Mouse (Mus musculus): ENCODE data around the gene 2410002F23Rik. TPM values are rescaled to one million over a fixed set of nuclear protein-coding genes. Genes with fewer than 3 reads are reported as not detected.
"Not testable (repeated sequence)": the region's sequence is repeated elsewhere in the genome, so short reads cannot be mapped to it uniquely, and the experiment has no call there.

The 2410002F23Rik gene
- 270 and 344 TPM in 2 replicates for polyA plus RNA-seq (2012; rRNA removed)

DNA sequence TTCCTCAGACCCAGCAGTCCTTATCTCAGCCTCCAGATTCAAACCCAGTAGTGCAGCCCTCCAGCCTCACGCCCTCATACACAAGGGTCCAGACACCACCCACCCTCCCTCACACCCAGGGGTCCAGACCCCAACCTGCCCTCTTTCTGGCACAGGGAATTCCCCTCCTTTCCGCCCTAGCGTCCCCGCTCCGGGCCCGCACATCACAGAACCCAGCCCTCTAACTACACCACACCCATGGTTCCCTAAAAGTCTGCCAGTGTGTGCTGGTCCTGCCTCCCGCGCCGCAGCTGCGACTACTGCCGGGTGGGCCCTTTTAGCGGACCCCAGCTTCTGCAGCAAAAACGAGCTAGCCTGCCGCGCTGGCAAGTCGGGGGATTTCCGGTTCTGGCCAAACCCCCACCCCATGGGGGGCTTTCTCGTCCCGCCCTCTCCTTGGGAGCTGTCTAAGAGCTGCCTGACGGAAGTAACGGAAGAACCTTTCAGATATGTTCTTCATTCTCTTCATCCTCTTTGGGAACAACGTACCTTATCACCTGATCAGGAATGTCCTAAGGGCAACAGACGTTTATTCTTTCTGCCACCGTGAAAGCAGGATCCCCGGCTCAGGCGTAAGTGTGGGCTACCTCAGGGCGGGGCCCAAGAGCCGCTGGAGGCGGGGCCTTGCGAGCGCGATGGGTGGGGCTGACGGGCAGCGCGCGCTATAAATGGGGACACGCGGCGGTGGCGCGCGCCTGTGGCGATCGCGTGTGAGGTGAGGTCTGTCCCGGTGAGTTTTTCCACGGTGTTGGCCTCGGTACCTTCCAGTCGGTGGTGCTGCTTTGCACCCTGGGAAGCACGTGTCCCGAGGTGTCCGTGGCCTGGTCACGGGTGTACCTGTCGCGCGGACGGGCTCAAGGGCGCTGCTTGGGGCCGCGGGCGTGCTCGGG lies at the start of gene 2410002F23Rik, which contains the start of gene 1700028J19Rik:
Gene 2410002F23Rik (plus strand): TSS at position 668 of the 929 bp plus-strand sequence.
Gene 1700028J19Rik (minus strand): TSS at position 641 of the 929 bp plus-strand sequence.
- DNase-seq (ENCODE audit: low read depth): peak; percentile 97
- TF ChIP-seq POLR2A (IDR thresholded peaks at IDR 0.05; ENCODE audit: borderline replicate concordance, extremely low read depth, insufficient read depth, insufficient read length, poor library complexity, severe bottlenecking): peak; percentile 99
- no peak for TF ChIP-seq CTCF (IDR thresholded peaks at IDR 0.05; ENCODE audit: borderline replicate concordance, extremely low read depth, insufficient read depth, insufficient read length)

DNA sequence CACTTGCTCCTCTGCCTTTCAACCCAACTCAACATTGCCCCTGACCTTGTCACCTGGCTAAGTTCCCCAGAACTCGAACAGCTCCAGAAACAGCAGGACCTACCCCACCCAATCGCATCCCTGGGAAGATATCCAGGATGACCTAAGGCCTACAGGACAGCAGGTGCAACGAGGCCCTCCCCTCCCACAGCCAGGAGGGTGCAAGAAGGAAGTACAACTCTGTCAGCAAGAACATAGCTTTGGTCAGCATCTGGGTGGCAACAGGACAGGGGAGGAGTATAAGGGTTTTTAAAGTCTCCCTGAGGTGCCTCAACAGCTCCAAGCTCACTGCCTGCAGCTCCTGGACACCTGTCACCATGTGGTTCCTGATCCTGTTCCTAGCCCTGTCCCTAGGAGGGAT lies 48.6 kb upstream of the 2410002F23Rik start, which contains the start of gene Klk1b3:
Gene Klk1b3 (plus strand): TSS at position 301 of the 400 bp plus-strand sequence.
- DNase-seq (ENCODE audit: low read depth): no peak
- TF ChIP-seq CTCF (IDR thresholded peaks at IDR 0.05; ENCODE audit: borderline replicate concordance, extremely low read depth, insufficient read depth, insufficient read length) (no peak), POLR2A (IDR thresholded peaks at IDR 0.05; ENCODE audit: borderline replicate concordance, extremely low read depth, insufficient read depth, insufficient read length, poor library complexity, severe bottlenecking) (no peak)

DNA sequence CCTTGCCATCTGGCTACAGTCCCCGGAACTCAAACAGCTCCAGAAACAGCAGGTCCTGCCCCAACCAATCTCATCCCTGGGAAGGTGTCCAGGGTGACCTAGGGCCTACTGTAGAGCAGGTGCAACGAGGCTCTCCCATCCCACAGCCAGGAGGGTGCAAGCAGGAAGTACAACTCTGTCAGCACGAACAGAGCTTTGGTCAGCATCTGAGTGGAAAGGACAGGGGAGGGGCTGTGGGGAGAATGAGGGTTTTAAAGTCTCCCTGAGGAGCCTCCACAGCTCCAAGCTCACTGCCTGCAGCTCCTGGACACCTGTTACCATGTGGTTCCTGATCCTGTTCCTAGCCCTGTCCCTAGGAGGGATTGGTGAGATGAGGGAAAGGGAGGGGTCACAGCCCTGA lies 39.4 kb upstream of the 2410002F23Rik start, which contains the start of gene Klk1b4:
Gene Klk1b4 (plus strand): TSS at position 301 of the 400 bp plus-strand sequence.
- not testable (repeated sequence) for DNase-seq (ENCODE audit: low read depth)

DNA sequence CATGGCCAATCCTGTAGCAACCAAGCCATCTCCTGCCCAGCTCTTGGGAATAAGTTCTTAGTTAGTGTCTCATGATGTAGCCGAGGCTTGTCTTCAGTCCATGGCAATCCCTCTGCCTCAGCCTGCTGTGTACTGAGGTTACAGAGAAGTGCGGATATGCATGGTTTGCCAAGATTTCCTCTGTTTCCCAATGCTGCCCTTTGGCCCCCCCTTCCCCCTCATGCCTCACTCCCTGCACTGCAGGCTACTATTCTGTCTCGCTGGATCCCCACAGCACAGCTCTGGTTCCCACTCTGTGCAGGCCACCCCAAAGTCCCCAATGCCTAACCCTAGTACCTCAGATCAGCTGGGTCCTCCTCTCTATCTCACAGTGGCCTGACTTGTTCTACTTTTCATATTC lies 38.2 kb upstream of the 2410002F23Rik start:
- DNase-seq (ENCODE audit: low read depth): no peak
- TF ChIP-seq CTCF (IDR thresholded peaks at IDR 0.05; ENCODE audit: borderline replicate concordance, extremely low read depth, insufficient read depth, insufficient read length) (no peak), POLR2A (IDR thresholded peaks at IDR 0.05; ENCODE audit: borderline replicate concordance, extremely low read depth, insufficient read depth, insufficient read length, poor library complexity, severe bottlenecking) (no peak)

DNA sequence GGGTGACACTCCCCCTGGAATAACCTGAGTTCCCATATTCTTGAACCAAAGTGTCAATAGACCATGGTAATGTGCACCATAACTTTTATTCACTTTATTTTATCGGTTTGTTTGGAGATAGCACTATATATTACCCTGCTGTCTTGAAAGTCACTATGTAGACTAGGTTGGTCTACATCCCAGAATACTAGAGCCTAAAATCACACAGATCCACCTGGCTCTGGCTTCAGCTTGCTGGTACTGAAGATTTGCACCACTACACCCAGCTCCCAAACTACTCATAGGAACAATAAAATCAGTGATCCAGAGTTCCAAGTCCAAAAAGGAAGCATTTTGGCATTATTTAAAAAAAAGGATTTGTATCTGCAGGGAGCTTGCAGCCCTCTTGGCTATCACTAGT lies 30.9 kb upstream of the 2410002F23Rik start, which contains the start of gene Klk1b5:
Gene Klk1b5 (plus strand): TSS at position 301 of the 400 bp plus-strand sequence.
- DNase-seq (ENCODE audit: low read depth): no peak
- TF ChIP-seq CTCF (IDR thresholded peaks at IDR 0.05; ENCODE audit: borderline replicate concordance, extremely low read depth, insufficient read depth, insufficient read length) (no peak), POLR2A (IDR thresholded peaks at IDR 0.05; ENCODE audit: borderline replicate concordance, extremely low read depth, insufficient read depth, insufficient read length, poor library complexity, severe bottlenecking) (no peak)

DNA sequence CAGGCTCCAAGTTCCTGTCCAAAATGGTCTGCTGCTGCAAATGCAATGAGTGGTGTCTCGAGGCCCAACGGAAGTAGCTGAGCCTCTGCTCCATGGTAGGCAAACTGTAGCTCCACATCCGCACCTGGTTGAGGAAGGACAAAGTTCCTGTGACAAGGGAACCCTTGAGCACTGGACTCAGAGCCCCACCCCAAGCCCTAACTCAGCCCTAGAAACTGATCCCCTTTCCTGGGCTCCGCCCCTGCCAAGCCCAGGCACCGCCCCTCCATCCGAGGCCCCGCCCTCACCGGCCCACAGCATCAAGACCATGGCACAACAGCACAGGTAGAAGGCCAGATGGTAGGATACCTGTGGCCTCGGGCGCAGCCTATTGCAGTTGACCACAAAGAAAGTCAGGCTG lies 24.9 kb upstream of the 2410002F23Rik start:
- DNase-seq (ENCODE audit: low read depth): not testable (repeated sequence)

DNA sequence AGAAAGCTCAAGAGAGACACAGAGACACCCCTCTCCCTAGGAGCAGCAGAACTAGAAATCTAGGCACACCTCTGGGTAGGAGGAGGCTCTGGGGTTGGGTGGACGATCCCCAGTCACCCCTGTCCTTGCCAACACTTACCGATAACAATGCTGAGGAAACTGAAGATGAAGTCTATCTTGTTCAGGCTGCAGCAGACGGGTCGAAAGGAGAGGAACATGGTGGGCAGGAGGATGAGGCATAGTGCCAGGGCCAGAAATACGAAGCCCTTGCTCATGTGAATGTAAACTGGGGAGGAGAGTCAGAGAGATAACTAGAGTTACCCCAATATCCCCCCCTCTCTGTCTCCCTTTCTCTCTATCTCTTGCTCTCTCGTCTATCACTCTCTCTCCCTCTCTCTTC lies 24.2 kb upstream of the 2410002F23Rik start:
- not testable (repeated sequence) for DNase-seq (ENCODE audit: low read depth)

DNA sequence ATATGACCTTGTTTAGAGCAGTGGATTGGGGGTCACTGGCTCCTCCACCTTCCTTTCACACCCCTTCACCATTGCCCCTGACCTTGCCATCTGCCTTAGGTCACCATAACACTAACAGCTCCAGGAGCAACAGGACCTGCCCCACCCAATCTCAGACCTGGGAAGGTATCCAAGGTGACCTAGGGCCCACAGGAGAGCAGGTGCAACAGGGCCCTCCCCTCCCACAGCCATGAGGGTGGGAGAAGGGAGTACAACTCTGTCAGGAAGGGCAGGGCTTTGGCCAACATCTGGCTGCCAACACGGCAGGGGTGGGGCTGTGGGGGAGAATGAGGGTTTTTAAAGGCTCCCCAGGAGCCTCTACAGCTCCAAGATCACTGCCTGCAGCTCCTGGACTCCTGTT lies 21.4 kb upstream of the 2410002F23Rik start, which contains the start of gene Klk1:
Gene Klk1 (plus strand): TSS at position 285 of the 400 bp plus-strand sequence.
- DNase-seq (ENCODE audit: low read depth): no peak
- TF ChIP-seq POLR2A (IDR thresholded peaks at IDR 0.05; ENCODE audit: borderline replicate concordance, extremely low read depth, insufficient read depth, insufficient read length, poor library complexity, severe bottlenecking) (no peak), CTCF (IDR thresholded peaks at IDR 0.05; ENCODE audit: borderline replicate concordance, extremely low read depth, insufficient read depth, insufficient read length) (no peak)

DNA sequence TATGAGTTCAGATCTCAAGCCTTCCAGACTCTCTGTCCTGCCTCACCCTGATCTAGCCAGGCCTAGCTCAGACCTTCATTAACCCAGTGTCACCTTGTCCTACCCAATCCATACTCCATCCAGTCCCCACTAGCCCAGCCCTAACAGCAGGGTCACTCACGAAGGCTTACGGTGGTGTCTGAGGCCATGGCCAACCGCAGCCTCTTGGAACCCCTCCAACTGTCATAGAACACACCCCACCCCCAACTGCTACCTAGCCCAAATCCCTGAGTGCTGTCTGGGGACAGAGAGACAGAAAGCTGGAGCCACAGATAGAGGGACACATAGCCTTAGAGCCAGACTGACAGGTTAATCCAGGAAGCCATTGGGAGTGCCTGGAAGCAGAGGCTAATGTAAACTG lies 10.6 kb upstream of the 2410002F23Rik start, which contains the start of gene Gm36864:
Gene Gm36864 (plus strand): TSS at position 269 of the 400 bp plus-strand sequence.
- DNase-seq (ENCODE audit: low read depth): no peak
- TF ChIP-seq POLR2A (IDR thresholded peaks at IDR 0.05; ENCODE audit: borderline replicate concordance, extremely low read depth, insufficient read depth, insufficient read length, poor library complexity, severe bottlenecking) (no peak), CTCF (IDR thresholded peaks at IDR 0.05; ENCODE audit: borderline replicate concordance, extremely low read depth, insufficient read depth, insufficient read length) (no peak)

DNA sequence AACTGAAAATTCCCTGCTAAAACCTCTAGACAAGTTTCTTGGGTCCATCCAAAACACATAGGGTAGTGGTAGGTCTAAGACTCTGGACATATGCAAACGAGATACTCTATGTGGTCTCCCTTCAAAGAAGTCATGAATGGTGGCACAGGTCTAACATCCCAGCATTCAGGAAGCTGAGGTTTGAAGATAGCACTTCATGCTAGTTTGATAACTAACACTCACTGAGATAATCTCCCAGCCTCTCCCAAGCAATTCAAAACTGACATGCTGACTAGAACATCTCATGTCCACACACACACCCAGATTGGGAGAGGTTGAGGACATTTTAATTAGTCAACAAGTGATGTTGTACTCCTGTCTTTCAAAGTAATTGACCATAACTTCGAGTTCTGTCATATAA lies 6.6 kb upstream of the 2410002F23Rik start:
- no peak for TF ChIP-seq CTCF (IDR thresholded peaks at IDR 0.05; ENCODE audit: borderline replicate concordance, extremely low read depth, insufficient read depth, insufficient read length)
- no peak for TF ChIP-seq POLR2A (IDR thresholded peaks at IDR 0.05; ENCODE audit: borderline replicate concordance, extremely low read depth, insufficient read depth, insufficient read length, poor library complexity, severe bottlenecking)
- no peak for DNase-seq (ENCODE audit: low read depth)

DNA sequence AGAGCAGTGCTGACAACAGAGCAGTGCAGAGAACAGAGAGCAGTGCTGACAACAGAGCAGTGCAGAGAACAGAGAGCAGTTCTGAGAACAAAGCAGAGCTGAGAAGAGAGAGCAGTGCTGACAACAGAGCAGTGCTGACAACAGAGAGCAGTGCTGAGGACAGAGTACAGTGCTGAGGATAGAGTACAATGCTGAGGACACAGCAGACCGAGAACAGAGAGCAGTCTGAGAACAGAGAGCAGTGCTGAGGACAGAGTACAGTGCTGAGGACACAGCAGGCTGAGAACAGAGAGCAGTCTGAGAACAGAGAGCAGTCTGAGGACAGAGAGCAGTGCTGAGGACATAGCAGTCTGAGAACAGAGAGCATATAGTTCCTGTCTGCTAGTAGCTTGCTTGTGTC lies 5.8 kb upstream of the 2410002F23Rik start:
- no peak for TF ChIP-seq CTCF (IDR thresholded peaks at IDR 0.05; ENCODE audit: borderline replicate concordance, extremely low read depth, insufficient read depth, insufficient read length)
- no peak for TF ChIP-seq POLR2A (IDR thresholded peaks at IDR 0.05; ENCODE audit: borderline replicate concordance, extremely low read depth, insufficient read depth, insufficient read length, poor library complexity, severe bottlenecking)
- no peak for DNase-seq (ENCODE audit: low read depth)

DNA sequence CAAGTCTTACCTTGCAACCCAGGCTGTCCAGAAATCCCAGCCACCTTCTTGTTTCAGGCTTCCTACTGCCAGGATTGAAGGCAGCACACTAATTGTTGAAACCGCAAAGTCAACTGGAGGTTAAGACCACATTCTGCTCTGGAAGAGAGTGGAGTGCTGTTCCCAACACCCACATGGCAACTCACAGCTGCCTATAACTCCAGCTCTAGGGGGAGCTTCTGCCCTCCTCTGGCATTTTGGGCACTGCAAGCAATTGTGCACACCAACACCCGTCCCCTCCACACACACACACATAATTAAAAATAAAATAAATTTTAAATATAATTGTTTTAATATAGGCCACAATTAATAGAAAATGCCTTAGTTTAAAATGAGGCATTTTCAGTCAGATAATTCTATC lies 5.4 kb upstream of the 2410002F23Rik start:
- no peak for DNase-seq (ENCODE audit: low read depth)
- no peak for TF ChIP-seq CTCF (IDR thresholded peaks at IDR 0.05; ENCODE audit: borderline replicate concordance, extremely low read depth, insufficient read depth, insufficient read length)
- TF ChIP-seq POLR2A (IDR thresholded peaks at IDR 0.05; ENCODE audit: borderline replicate concordance, extremely low read depth, insufficient read depth, insufficient read length, poor library complexity, severe bottlenecking): no peak
